8 mouse cellular contexts compared by ENCODE assay signal in genomic region chr4:139636373-139636772, GRCm38 (mm10). TPM values are rescaled to one million over a fixed set of nuclear protein-coding genes. Genes with fewer than 3 reads are reported as not detected.
DNase-seq lines count a peak whose midpoint lies in the region; ATAC-seq and TF ChIP-seq lines count a peak whose summit lies in the region.

No protein-coding gene starts in this region.

- no peaks in the 10 kb centered on the region for H3K36me3 ChIP-seq in C2C12 (ENCODE audit: control insufficient read depth, insufficient read depth)

- peaks cover 1% of the 10 kb centered on the region for H3K4me1 ChIP-seq in bone marrow, adult 2 months (ENCODE audit: control insufficient read depth, insufficient read depth, low read length)

- TF ChIP-seq CTCF in C2C12 (IDR thresholded peaks at IDR 0.05; ENCODE audit: control insufficient read depth, insufficient read depth, insufficient read length), result peak; percentile 54
- peak; percentile 99 for TF ChIP-seq CTCF in bone marrow, adult 2 months (IDR thresholded peaks at IDR 0.05; ENCODE audit: control insufficient read depth, insufficient read depth, low read length)

- no peaks in the 10 kb centered on the region for H3K79me2 ChIP-seq in C2C12 (ENCODE audit: control insufficient read depth, insufficient read depth)

- no peak overlapping the region for H3ac ChIP-seq in C2C12 (ENCODE audit: control insufficient read depth, insufficient read length, low read depth)

- H3K4me3 ChIP-seq in C2C12 (ENCODE audit: insufficient read depth, poor library complexity, severe bottlenecking), result no peak overlapping the region
- no peak overlapping the region for H3K4me3 ChIP-seq in bone marrow, adult 2 months (replicated peaks; ENCODE audit: control insufficient read depth, low read depth, low read length)

- 37% methylated on average over 7 of the region's 7 CpGs for WGBS in bone marrow, adult 2 months

- TF ChIP-seq POLR2A in bone marrow, adult 2 months (IDR thresholded peaks at IDR 0.05; ENCODE audit: borderline replicate concordance, control insufficient read depth, low read depth, low read length), result no peak

- H3K27me3 ChIP-seq in C2C12 (ENCODE audit: control insufficient read depth, insufficient read depth, insufficient read length), result no peaks in the 10 kb centered on the region

- no peak overlapping the region for H3K27ac ChIP-seq in bone marrow, adult 2 months (ENCODE audit: control insufficient read depth, insufficient read depth, low read depth, low read length, poor library complexity)

- no peaks in the 10 kb centered on the region for H3K79me3 ChIP-seq in C2C12 (ENCODE audit: low read depth)

- ATAC-seq in frontal cortex, adult (ENCODE audit: low TSS enrichment), result no peak
- 0 out of 2 replicates have a peak, but pooled peaks have one; percentile 48 for ATAC-seq in erythroblast, adult 5-6 weeks (replicated peaks; ENCODE audit: low FRiP score, poor library complexity, severe bottlenecking)
- ATAC-seq in megakaryocyte progenitor cell, adult 5-6 weeks (replicated peaks; ENCODE audit: poor library complexity), result peak; percentile 61

- DNase-seq in frontal cortex, postnatal 25 days (ENCODE audit: low spot score in 2 of 2), result peak; percentile 70 to 77
- peak; percentile 86 for DNase-seq in layer of hippocampus, postnatal 10 days (ENCODE audit: low spot score in 2 of 2)
- DNase-seq in spleen, postnatal 4 days (ENCODE audit: low spot score in 2 of 2), result peak; percentile 54 to 88

TF ChIP-seq in C2C12, 6 proteins besides CTCF, POLR2A, EP300 and RAD21:
- no peak for TF ChIP-seq MYOD1 (IDR thresholded peaks at IDR 0.05; ENCODE audit: control insufficient read depth, insufficient read length, low read depth)
- TF ChIP-seq USF1 (IDR thresholded peaks at IDR 0.05; ENCODE audit: low read depth), result no peak
- no peak for TF ChIP-seq FOSL1 (IDR thresholded peaks at IDR 0.05; ENCODE audit: insufficient read depth, low read length, poor library complexity, severe bottlenecking)
- TF ChIP-seq MAX (IDR thresholded peaks at IDR 0.05), result no peak
- TF ChIP-seq MYOG (IDR thresholded peaks at IDR 0.05; ENCODE audit: control insufficient read depth, extremely low read depth, insufficient read length), result no peak
- no peak for TF ChIP-seq CEBPB (IDR thresholded peaks at IDR 0.05; ENCODE audit: low read depth)

RNA-seq across cellular contexts. Expression of gene Aldh4a1, which starts 13.7 kb away (rescaled TPM):
- 6.7 TPM for polyA plus RNA-seq in C2C12 (2012; fragmentation: generic; extraction: Trizol)
- 8.1 and 17.2 TPM in 2 replicates for polyA plus RNA-seq in bone marrow, adult 2 months (2011; ENCODE audit: insufficient read depth, insufficient read length, low replicate concordance, missing spikeins)
- total RNA-seq in erythroblast, adult 5-6 weeks (2015; ENCODE audit: low replicate concordance), result 1.3 TPM in 2 replicates
- total RNA-seq in erythroblast, adult 5-6 weeks (2017; ENCODE audit: low replicate concordance), result 2.0 and 3.8 TPM in 2 replicates
- 10 to 100 TPM; 20.9 to 21.4 TPM for total RNA-seq in layer of hippocampus, postnatal 10 days (2021)
- 11.1 and 14.7 TPM in 2 replicates for total RNA-seq in megakaryocyte progenitor cell, adult 5-6 weeks (2015)
- total RNA-seq in megakaryocyte progenitor cell, adult 5-6 weeks (2017), result 20.0 and 22.3 TPM in 2 replicates

RNA-seq across cellular contexts. Expression of gene Tas1r2, which starts 17.0 kb away (rescaled TPM):
- 1.2 TPM for polyA plus RNA-seq in C2C12 (2012; fragmentation: generic; extraction: Trizol)
- polyA plus RNA-seq in bone marrow, adult 2 months (2011; ENCODE audit: insufficient read depth, insufficient read length, low replicate concordance, missing spikeins), result not detected in 2 replicates
- total RNA-seq in erythroblast, adult 5-6 weeks (2015; ENCODE audit: low replicate concordance), result not detected in 2 replicates
- total RNA-seq in erythroblast, adult 5-6 weeks (2017; ENCODE audit: low replicate concordance), result not detected in 2 replicates
- total RNA-seq in layer of hippocampus, postnatal 10 days (2021), result not detected
- total RNA-seq in megakaryocyte progenitor cell, adult 5-6 weeks (2015), result not detected in 2 replicates
- not detected in 2 replicates for total RNA-seq in megakaryocyte progenitor cell, adult 5-6 weeks (2017)

RNA-seq across cellular contexts. Expression of gene Gm21969, which starts 33.4 kb away (rescaled TPM):
- 0.01 TPM for polyA plus RNA-seq in C2C12 (2012; fragmentation: generic; extraction: Trizol)
- not detected in 2 replicates for polyA plus RNA-seq in bone marrow, adult 2 months (2011; ENCODE audit: insufficient read depth, insufficient read length, low replicate concordance, missing spikeins)
- not detected in 2 replicates for total RNA-seq in erythroblast, adult 5-6 weeks (2015; ENCODE audit: low replicate concordance)
- total RNA-seq in erythroblast, adult 5-6 weeks (2017; ENCODE audit: low replicate concordance), result 0.60 TPM in 1 of 2 replicates, not detected in the other
- not detected for total RNA-seq in layer of hippocampus, postnatal 10 days (2021)
- total RNA-seq in megakaryocyte progenitor cell, adult 5-6 weeks (2015), result not detected in 2 replicates
- total RNA-seq in megakaryocyte progenitor cell, adult 5-6 weeks (2017), result not detected in 2 replicates
